8 mouse cellular contexts compared by ENCODE assay signal in genomic region chr2:26444368-26444767, GRCm38 (mm10). TPM values are rescaled to one million over a fixed set of nuclear protein-coding genes. Genes with fewer than 3 reads are reported as not detected.
DNase-seq lines count a peak whose midpoint lies in the region; ATAC-seq and TF ChIP-seq lines count a peak whose summit lies in the region.

No protein-coding gene starts in this region.

- H3K9ac ChIP-seq in kidney, postnatal 0 days (ENCODE audit: low read depth, low read length): peak overlapping the region; percentile 76
- peak overlapping the region; percentile 94 for H3K9ac ChIP-seq in embryonic facial prominence, embryonic 13.5 days
- H3K9ac ChIP-seq in limb, embryonic 13.5 days: peak overlapping the region; percentile 92

- H3K27me3 ChIP-seq in kidney, postnatal 0 days (ENCODE audit: insufficient read depth, low read length): no peaks in the 10 kb centered on the region
- H3K27me3 ChIP-seq in embryonic facial prominence, embryonic 13.5 days: no peaks in the 10 kb centered on the region
- no peaks in the 10 kb centered on the region for H3K27me3 ChIP-seq in limb, embryonic 13.5 days
- no peaks in the 10 kb centered on the region for H3K27me3 ChIP-seq in myocyte (ENCODE audit: control insufficient read depth, insufficient read depth, insufficient read length)

- peak overlapping the region; percentile 14 for H3ac ChIP-seq in myocyte (ENCODE audit: control insufficient read depth, insufficient read length)

- DNase-seq in kidney, postnatal 0 days (ENCODE audit: low spot score): peak; percentile 15
- no peak for DNase-seq in kidney, adult 18-20 months
- DNase-seq in embryo, embryonic 10.5 days (ENCODE audit: low spot score): no peak
- DNase-seq in embryo, embryonic 9.5 days (ENCODE audit: extremely low spot score): no peak

- WGBS in kidney, postnatal 0 days: 1% methylated on average over 15 of the region's 15 CpGs
- WGBS in embryonic facial prominence, embryonic 13.5 days: 4% methylated on average over 15 of the region's 15 CpGs
- WGBS in limb, embryonic 13.5 days: 4% methylated on average over 15 of the region's 15 CpGs

- ATAC-seq in kidney, postnatal 0 days (replicated peaks; ENCODE audit: low FRiP score, low read depth): no peak
- ATAC-seq in embryonic facial prominence, embryonic 13.5 days (ENCODE audit: insufficient number of reproducible peaks, insufficient read depth, low FRiP score, low TSS enrichment, low read depth): no peak
- no peak for ATAC-seq in limb, embryonic 13.5 days (ENCODE audit: low FRiP score, low read depth)
- no peak for ATAC-seq in activated CD4-positive, CD25-positive, alpha-beta regulatory T cell, adult 4 months

- peaks cover 18% of the 10 kb centered on the region; the same call in 1 of the 2 replicates for H3K4me1 ChIP-seq in kidney, postnatal 0 days (replicated peaks; ENCODE audit: insufficient read depth, low read length)
- H3K4me1 ChIP-seq in embryonic facial prominence, embryonic 13.5 days: peaks cover 32% of the 10 kb centered on the region
- peaks cover 32% of the 10 kb centered on the region for H3K4me1 ChIP-seq in limb, embryonic 13.5 days

- peak overlapping the region; percentile 82 for H3K27ac ChIP-seq in kidney, postnatal 0 days
- peak overlapping the region; percentile 89 for H3K27ac ChIP-seq in embryonic facial prominence, embryonic 13.5 days
- H3K27ac ChIP-seq in limb, embryonic 13.5 days: peak overlapping the region; percentile 80

- peak overlapping the region; percentile 72 for H3K4me2 ChIP-seq in kidney, postnatal 0 days (ENCODE audit: low read length)
- peak overlapping the region; percentile 87 for H3K4me2 ChIP-seq in embryonic facial prominence, embryonic 13.5 days
- peak overlapping the region; percentile 89 for H3K4me2 ChIP-seq in limb, embryonic 13.5 days (replicated peaks)
- H3K4me2 ChIP-seq in myocyte (ENCODE audit: low read depth): peak overlapping the region; percentile 88

- no peak for TF ChIP-seq CTCF in kidney, postnatal 0 days (IDR thresholded peaks at IDR 0.05; ENCODE audit: low read depth)

- no peak for TF ChIP-seq POLR2A in myocyte (IDR thresholded peaks at IDR 0.05; ENCODE audit: insufficient read length, low read depth)

- peak overlapping the region; percentile 68 for H3K4me3 ChIP-seq in kidney, postnatal 0 days (replicated peaks; ENCODE audit: low read depth, low read length)
- peak overlapping the region; percentile 95 for H3K4me3 ChIP-seq in embryonic facial prominence, embryonic 13.5 days
- H3K4me3 ChIP-seq in limb, embryonic 13.5 days: peak overlapping the region; percentile 92
- peak overlapping the region; percentile 89 for H3K4me3 ChIP-seq in myocyte

- peaks cover 40% of the 10 kb centered on the region for H3K79me2 ChIP-seq in myocyte (ENCODE audit: control insufficient read depth, insufficient read depth)

- no peaks in the 10 kb centered on the region for H3K9me3 ChIP-seq in kidney, postnatal 0 days (replicated peaks; ENCODE audit: low read length)
- H3K9me3 ChIP-seq in embryonic facial prominence, embryonic 13.5 days: no peaks in the 10 kb centered on the region
- H3K9me3 ChIP-seq in limb, embryonic 13.5 days: no peaks in the 10 kb centered on the region

- H3K36me3 ChIP-seq in kidney, postnatal 0 days (ENCODE audit: insufficient read depth, low read length): peaks cover 24% of the 10 kb centered on the region
- H3K36me3 ChIP-seq in embryonic facial prominence, embryonic 13.5 days: peaks cover 24% of the 10 kb centered on the region
- H3K36me3 ChIP-seq in limb, embryonic 13.5 days: peaks cover 25% of the 10 kb centered on the region
- peaks cover 19% of the 10 kb centered on the region for H3K36me3 ChIP-seq in myocyte (ENCODE audit: control insufficient read depth, insufficient read depth)

TF ChIP-seq in myocyte, 11 proteins besides CTCF, POLR2A, EP300 and RAD21:
- TF ChIP-seq MYOG (IDR thresholded peaks at IDR 0.05; ENCODE audit: control insufficient read depth in 1 of 3, insufficient read depth in 1 of 3, insufficient read length in 2 of 3, low read depth in 2 of 3): no peak
- no peak for TF ChIP-seq E2F4 (IDR thresholded peaks at IDR 0.05; ENCODE audit: insufficient read depth)
- TF ChIP-seq USF1 (IDR thresholded peaks at IDR 0.05; ENCODE audit: low read depth): no peak
- no peak for TF ChIP-seq TCF12 (IDR thresholded peaks at IDR 0.05; ENCODE audit: insufficient read depth, poor library complexity, severe bottlenecking)
- TF ChIP-seq POLR2AphosphoS2 (IDR thresholded peaks at IDR 0.05; ENCODE audit: insufficient read length, low read depth): no peak
- TF ChIP-seq MAX (IDR thresholded peaks at IDR 0.05; ENCODE audit: low read depth): no peak
- no peak for TF ChIP-seq REST (IDR thresholded peaks at IDR 0.05; ENCODE audit: insufficient read depth, insufficient read length)
- no peak for TF ChIP-seq MYOD1 (IDR thresholded peaks at IDR 0.05; ENCODE audit: control insufficient read depth in 1 of 3, insufficient read length in 2 of 3, low read depth in 2 of 3)
- TF ChIP-seq CEBPB (IDR thresholded peaks at IDR 0.05; ENCODE audit: insufficient read depth, poor library complexity, severe bottlenecking): no peak
- TF ChIP-seq TCF3 (IDR thresholded peaks at IDR 0.05; ENCODE audit: insufficient read length, low read depth): no peak
- TF ChIP-seq SRF (IDR thresholded peaks at IDR 0.05; ENCODE audit: control insufficient read depth, insufficient read length, low read depth): no peak

RNA-seq across cellular contexts. Expression of gene Sec16a, which starts 0.6 kb away (rescaled TPM):
- 16.4 and 16.6 TPM in 2 replicates for polyA plus RNA-seq in kidney, postnatal 0 days (2015; fragmentation: Nextera tagmentation; extraction: Ambion mirVana)
- polyA plus RNA-seq in embryonic facial prominence, embryonic 13.5 days (2015; fragmentation: Nextera tagmentation; extraction: Ambion mirVana): 22.7 and 27.9 TPM in 2 replicates
- polyA plus RNA-seq in limb, embryonic 13.5 days (2015; fragmentation: Nextera tagmentation; extraction: Ambion mirVana): 24.9 and 28.1 TPM in 2 replicates
- 31.4 TPM for polyA plus RNA-seq in myocyte (2012; fragmentation: generic; extraction: Trizol)
- polyA plus RNA-seq in activated CD4-positive, CD25-positive, alpha-beta regulatory T cell, adult 4 months (2017; shearing (Covaris generic)): 10 to 100 TPM; 22.4 to 23.9 TPM

RNA-seq across cellular contexts. Expression of gene Inpp5e, which starts 35.4 kb away (rescaled TPM):
- polyA plus RNA-seq in kidney, postnatal 0 days (2015; fragmentation: Nextera tagmentation; extraction: Ambion mirVana): 18.6 and 18.9 TPM in 2 replicates
- polyA plus RNA-seq in embryonic facial prominence, embryonic 13.5 days (2015; fragmentation: Nextera tagmentation; extraction: Ambion mirVana): 24.2 and 24.5 TPM in 2 replicates
- polyA plus RNA-seq in limb, embryonic 13.5 days (2015; fragmentation: Nextera tagmentation; extraction: Ambion mirVana): 25.7 and 26.7 TPM in 2 replicates
- polyA plus RNA-seq in myocyte (2012; fragmentation: generic; extraction: Trizol): 9.3 TPM
- polyA plus RNA-seq in activated CD4-positive, CD25-positive, alpha-beta regulatory T cell, adult 4 months (2017; shearing (Covaris generic)): 10 to 100 TPM in 1 of 2 experiments, 1 to 10 TPM in 1; 9.5 to 13.5 TPM

RNA-seq across cellular contexts. Expression of gene Pmpca, which starts 55.2 kb away (rescaled TPM):
- 74.3 and 80.9 TPM in 2 replicates for polyA plus RNA-seq in kidney, postnatal 0 days (2015; fragmentation: Nextera tagmentation; extraction: Ambion mirVana)
- polyA plus RNA-seq in embryonic facial prominence, embryonic 13.5 days (2015; fragmentation: Nextera tagmentation; extraction: Ambion mirVana): 92.3 and 98.7 TPM in 2 replicates
- 97.3 and 101 TPM in 2 replicates for polyA plus RNA-seq in limb, embryonic 13.5 days (2015; fragmentation: Nextera tagmentation; extraction: Ambion mirVana)
- 111 TPM for polyA plus RNA-seq in myocyte (2012; fragmentation: generic; extraction: Trizol)
- 10 to 100 TPM; 77.1 to 77.7 TPM for polyA plus RNA-seq in activated CD4-positive, CD25-positive, alpha-beta regulatory T cell, adult 4 months (2017; shearing (Covaris generic))

RNA-seq across cellular contexts. Expression of gene Entr1, which starts 55.3 kb away (rescaled TPM):
- 88.0 and 94.9 TPM in 2 replicates for polyA plus RNA-seq in kidney, postnatal 0 days (2015; fragmentation: Nextera tagmentation; extraction: Ambion mirVana)
- 142 and 153 TPM in 2 replicates for polyA plus RNA-seq in embryonic facial prominence, embryonic 13.5 days (2015; fragmentation: Nextera tagmentation; extraction: Ambion mirVana)
- 141 and 146 TPM in 2 replicates for polyA plus RNA-seq in limb, embryonic 13.5 days (2015; fragmentation: Nextera tagmentation; extraction: Ambion mirVana)
- 50.8 TPM for polyA plus RNA-seq in myocyte (2012; fragmentation: generic; extraction: Trizol)
- polyA plus RNA-seq in activated CD4-positive, CD25-positive, alpha-beta regulatory T cell, adult 4 months (2017; shearing (Covaris generic)): 10 to 100 TPM; 44.8 to 54.9 TPM
